Mouse (Mus musculus): ENCODE results near the gene Gpatch2. TPM values are rescaled to one million over a fixed set of nuclear protein-coding genes. Genes with fewer than 3 reads are reported as not detected.

Gpatch2 gene
- total RNA-seq, 4 experiments from 2014 or later: 7.2 to 10.4 (median 8.2) TPM

DNA sequence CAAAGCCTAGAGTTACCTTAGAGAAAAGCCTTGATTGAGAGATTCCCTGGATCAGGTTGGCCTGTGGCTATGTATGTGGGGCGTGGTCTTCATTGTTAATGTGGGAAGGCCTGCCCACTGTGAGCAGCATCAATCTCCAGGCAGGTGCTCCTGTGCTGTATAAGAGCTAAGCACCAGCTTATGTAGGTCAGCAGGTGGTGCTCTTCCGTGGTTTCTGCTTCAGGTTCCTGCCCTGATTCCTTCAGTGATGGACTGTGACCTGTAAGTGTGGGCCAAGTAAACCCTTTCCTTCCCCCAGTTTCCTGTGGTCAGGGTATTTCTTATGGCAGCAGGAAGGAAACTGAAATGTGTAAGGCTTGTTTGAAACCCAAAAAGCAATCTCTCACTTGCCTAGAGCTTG is 151.5 kb downstream of the Gpatch2 start:
- DNase-seq (ENCODE audit: low spot score in 2 of 2): no peak

GRCm38 (mm10) chr1:187369049-187369448 is 153.7 kb downstream of the Gpatch2 start:
- no peak for DNase-seq (ENCODE audit: low spot score in 2 of 2)

GRCm38 (mm10) chr1:187373506-187373905 is 158.2 kb downstream of the Gpatch2 start:
- no peak for DNase-seq (ENCODE audit: low spot score in 2 of 2)

GRCm38 (mm10) chr1:187374418-187374817 is 159.1 kb downstream of the Gpatch2 start:
- DNase-seq (ENCODE audit: low spot score in 2 of 2): no peak

GRCm38 (mm10) chr1:187376946-187377671 is 161.8 kb downstream of the Gpatch2 start:
- DNase-seq (ENCODE audit: low spot score in 2 of 2): no peak

- DNase-seq (ENCODE audit: low spot score in 2 of 2): no peak
Observed at GRCm38 (mm10) chr1:187377865-187378524, 162.7 kb downstream of the Gpatch2 start.

DNA sequence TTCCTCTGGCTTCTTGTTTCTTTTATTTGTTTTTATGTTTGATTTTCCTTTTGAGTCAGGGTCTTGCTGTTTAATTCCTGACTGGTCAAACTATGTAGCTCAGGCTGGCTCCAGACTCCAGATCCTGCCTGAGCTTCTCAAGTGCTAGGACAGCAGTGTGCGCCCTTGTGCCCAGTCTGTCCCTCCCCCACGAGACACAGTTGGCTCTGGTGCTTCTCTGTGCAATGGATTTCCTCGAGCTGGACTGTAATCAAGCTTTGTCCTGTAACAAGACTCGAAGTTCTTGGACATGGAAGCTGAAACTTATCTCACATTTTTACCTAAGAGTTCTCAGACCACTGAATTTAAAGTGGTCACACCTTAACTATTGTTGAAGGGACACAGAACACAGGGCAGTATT is 174.2 kb downstream of the Gpatch2 start:
- DNase-seq (ENCODE audit: low spot score in 2 of 2): no peak

GRCm38 (mm10) chr1:187400834-187401233 is 185.5 kb downstream of the Gpatch2 start:
- DNase-seq (ENCODE audit: low spot score in 2 of 2): no peak

Other genes starting within 250 kb of the Gpatch2 start
- gene D1Pas1, start 248.1 kb upstream of the Gpatch2 start, total RNA-seq (2022): not detected
- gene Spata17, start within 50 bp of the Gpatch2 start, total RNA-seq (2022): not detected

All from gastrocnemius, adult 8-10 months (tissue).